Mouse (Mus musculus): Measurements from ENCODE around the gene Clstn1. TPM values are rescaled to one million over a fixed set of nuclear protein-coding genes. Genes with fewer than 3 reads are reported as not detected.
"Not testable (repeated sequence)": the region's sequence is repeated elsewhere in the genome, so short reads cannot be mapped to it uniquely, and the experiment has no call there.

Gene Clstn1
- polyA plus RNA-seq, 1 experiment from 2014 or later, result 22.9 TPM

DNA sequence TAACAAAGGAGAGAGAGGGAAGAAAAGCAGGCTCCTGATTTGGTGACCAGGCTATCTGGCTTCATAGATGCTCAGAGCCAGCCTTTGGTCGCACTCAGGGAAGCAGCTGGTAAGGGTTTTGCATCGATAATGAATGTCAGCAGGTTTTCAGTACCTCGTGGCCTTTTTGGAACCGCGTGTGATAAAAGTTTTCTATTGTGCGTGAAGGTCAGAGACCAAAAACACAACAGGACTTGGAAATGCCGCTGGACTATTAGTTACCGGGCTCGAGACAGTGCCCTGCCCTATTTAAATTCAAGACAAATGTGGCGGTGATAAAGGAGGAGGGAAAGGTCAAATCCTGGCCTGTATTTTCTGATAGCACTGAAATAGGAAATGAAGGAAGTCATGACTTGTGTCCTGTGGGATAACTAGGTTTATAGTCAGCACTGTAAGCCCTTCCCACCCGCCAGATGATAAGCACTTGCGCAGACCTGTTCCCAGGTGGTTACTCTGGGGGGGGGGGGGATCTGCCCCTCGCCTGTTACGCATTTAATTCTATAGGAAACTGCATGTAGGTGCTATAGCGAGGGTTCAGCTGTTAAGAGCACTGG lies 20.6 kb downstream of the Clstn1 start:
- no peak for ATAC-seq (ENCODE audit: insufficient number of reproducible peaks, insufficient read depth, low FRiP score, low read depth)
- H3K4me2 ChIP-seq (replicated peaks; ENCODE audit: low read depth, low read length), result no peak overlapping the region
- H3K27me3 ChIP-seq (ENCODE audit: control insufficient read depth, insufficient read depth, low read length), result no peaks in the 10 kb centered on the region
- H3K36me3 ChIP-seq (ENCODE audit: control insufficient read depth, insufficient read depth, low read length), result no peaks in the 10 kb centered on the region
- no peak overlapping the region for H3K9ac ChIP-seq (replicated peaks; ENCODE audit: low read depth, low read length)
- H3K27ac ChIP-seq (ENCODE audit: low read length), result no peak overlapping the region
- WGBS, result 65% methylated on average over 15 of the region's 15 CpGs
- H3K4me3 ChIP-seq (ENCODE audit: low read depth, low read length), result no peak overlapping the region
- peaks cover 10% of the 10 kb centered on the region; the same call in 1 of the 2 replicates for H3K4me1 ChIP-seq (ENCODE audit: control insufficient read depth, insufficient read depth, low read length)
- H3K9me3 ChIP-seq (ENCODE audit: control insufficient read depth, low read depth, low read length), result no peaks in the 10 kb centered on the region

DNA sequence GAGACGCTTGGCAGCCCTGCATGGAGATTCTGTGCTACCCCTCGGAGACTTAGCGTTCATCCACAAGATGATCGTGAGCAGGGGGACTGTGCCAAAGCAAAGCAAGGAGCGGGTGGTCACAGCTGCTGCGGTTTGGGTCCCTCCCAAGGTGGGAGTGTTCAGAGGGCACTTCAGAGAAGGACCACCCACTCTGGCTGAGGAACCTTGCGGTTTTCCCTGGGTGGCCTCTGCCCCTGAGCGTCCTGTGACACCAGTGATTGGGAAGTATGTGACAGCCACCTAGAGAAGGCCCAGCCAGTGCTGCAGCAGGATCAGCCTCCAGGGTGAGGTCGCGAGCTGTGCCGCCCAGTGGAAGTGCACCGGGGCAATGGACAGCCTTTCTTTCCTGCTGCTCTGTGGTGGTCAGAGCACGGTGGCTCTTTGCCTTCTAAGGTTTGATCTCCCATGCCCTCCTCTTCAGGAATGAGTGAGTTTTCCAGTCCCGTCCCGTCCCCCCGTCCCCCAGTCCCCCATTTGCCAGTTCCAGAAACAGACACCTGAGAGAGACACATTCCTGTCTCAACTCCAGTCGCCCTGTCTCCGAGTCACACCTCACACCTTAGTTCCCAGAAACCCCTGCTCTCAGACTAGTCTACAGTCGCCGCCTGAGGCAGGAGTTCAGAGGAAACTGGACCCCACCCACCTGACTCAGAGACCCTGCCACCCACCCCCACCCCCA lies 21.5 kb downstream of the Clstn1 start:
- Histone ChIP-seq H3K4me1 (ENCODE audit: control insufficient read depth, insufficient read depth, low read length) (peaks cover 8% of the 10 kb centered on the region; the same call in 1 of the 2 replicates), H3K27ac (ENCODE audit: low read length) (no peak overlapping the region), H3K9me3 (ENCODE audit: control insufficient read depth, low read depth, low read length) (no peaks in the 10 kb centered on the region), H3K4me2 (replicated peaks; ENCODE audit: low read depth, low read length) (no peak overlapping the region), H3K9ac (replicated peaks; ENCODE audit: low read depth, low read length) (no peak overlapping the region), H3K4me3 (ENCODE audit: low read depth, low read length) (no peak overlapping the region), H3K27me3 (ENCODE audit: control insufficient read depth, insufficient read depth, low read length) (no peaks in the 10 kb centered on the region), H3K36me3 (ENCODE audit: control insufficient read depth, insufficient read depth, low read length) (no peaks in the 10 kb centered on the region)
- peak; percentile 61; the same call in 1 of the 2 replicates for ATAC-seq (ENCODE audit: insufficient number of reproducible peaks, insufficient read depth, low FRiP score, low read depth)
- WGBS, result 40% methylated on average over 20 of the region's 20 CpGs

DNA sequence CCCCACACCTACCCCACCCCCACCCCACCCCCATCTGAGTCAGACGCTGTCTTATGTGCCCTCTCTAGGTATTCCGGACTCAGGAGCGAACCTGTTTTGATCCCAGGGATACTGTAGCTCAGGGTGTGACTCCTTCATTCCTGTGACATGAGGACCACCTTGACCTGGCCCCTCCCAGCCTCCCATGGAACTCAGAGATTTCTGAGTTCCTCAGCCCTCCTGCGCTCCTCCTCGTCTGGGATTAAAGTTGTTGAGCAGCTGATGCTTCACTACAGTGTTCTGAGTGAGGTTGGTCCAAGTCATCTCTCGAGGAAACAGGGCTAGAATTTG lies 22.0 kb downstream of the Clstn1 start:
- H3K27ac ChIP-seq (ENCODE audit: low read length), result no peak overlapping the region
- H3K9me3 ChIP-seq (ENCODE audit: control insufficient read depth, low read depth, low read length), result no peaks in the 10 kb centered on the region
- no peak overlapping the region for H3K9ac ChIP-seq (replicated peaks; ENCODE audit: low read depth, low read length)
- H3K4me1 ChIP-seq (ENCODE audit: control insufficient read depth, insufficient read depth, low read length), result peaks cover 8% of the 10 kb centered on the region; the same call in 1 of the 2 replicates
- H3K4me2 ChIP-seq (replicated peaks; ENCODE audit: low read depth, low read length), result no peak overlapping the region
- WGBS, result 70% methylated on average over 6 of the region's 6 CpGs
- ATAC-seq (ENCODE audit: insufficient number of reproducible peaks, insufficient read depth, low FRiP score, low read depth), result 0 out of 2 replicates have a peak, but pooled peaks have one; percentile 46
- H3K27me3 ChIP-seq (ENCODE audit: control insufficient read depth, insufficient read depth, low read length), result no peaks in the 10 kb centered on the region
- H3K4me3 ChIP-seq (ENCODE audit: low read depth, low read length), result no peak overlapping the region
- H3K36me3 ChIP-seq (ENCODE audit: control insufficient read depth, insufficient read depth, low read length), result no peaks in the 10 kb centered on the region

DNA sequence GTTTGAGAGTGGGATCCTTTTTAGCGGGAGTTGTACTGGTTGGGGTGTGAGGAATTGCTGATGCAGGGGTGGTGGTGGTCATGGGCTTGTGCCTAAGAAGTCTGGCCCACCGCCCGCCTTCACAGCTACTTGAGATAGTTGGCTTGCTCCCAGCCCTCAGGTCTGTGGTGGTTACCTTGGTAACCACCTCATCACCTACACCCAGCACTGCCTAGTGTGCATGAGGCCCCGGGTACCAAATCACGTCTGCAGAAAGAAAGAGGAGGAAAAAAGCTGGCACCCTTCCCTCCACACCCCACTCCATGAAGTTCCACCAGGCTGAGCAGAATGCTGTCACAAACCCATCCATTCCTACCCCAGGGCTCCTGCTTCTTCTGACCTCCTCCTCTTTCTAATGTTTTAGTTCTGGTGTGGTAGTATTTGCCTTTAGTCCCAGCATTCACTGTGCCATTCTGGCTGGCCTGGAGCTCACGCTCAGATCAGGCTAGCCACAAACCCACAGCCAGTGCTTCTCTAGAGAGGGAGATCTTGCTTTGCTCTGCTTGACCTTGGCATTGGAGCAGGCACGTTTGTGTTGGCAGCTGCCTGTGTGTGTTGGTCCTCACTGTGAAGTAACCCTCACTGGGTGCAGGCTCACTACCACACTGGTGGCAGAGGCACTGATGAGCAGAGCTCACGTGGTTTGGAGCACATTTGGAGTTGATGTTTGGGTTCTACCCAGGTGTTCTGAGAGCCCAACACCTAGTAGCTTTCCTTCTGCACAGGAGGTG lies 23.2 kb downstream of the Clstn1 start:
- peaks cover 8% of the 10 kb centered on the region; the same call in 1 of the 2 replicates for H3K4me1 ChIP-seq (ENCODE audit: control insufficient read depth, insufficient read depth, low read length)
- H3K9ac ChIP-seq (replicated peaks; ENCODE audit: low read depth, low read length), result no peak overlapping the region
- H3K27ac ChIP-seq (ENCODE audit: low read length), result no peak overlapping the region
- H3K4me3 ChIP-seq (ENCODE audit: low read depth, low read length), result no peak overlapping the region
- no peaks in the 10 kb centered on the region for H3K27me3 ChIP-seq (ENCODE audit: control insufficient read depth, insufficient read depth, low read length)
- no peak for ATAC-seq (ENCODE audit: insufficient number of reproducible peaks, insufficient read depth, low FRiP score, low read depth)
- no peaks in the 10 kb centered on the region for H3K9me3 ChIP-seq (ENCODE audit: control insufficient read depth, low read depth, low read length)
- 69% methylated on average over 8 of the region's 8 CpGs for WGBS
- no peaks in the 10 kb centered on the region for H3K36me3 ChIP-seq (ENCODE audit: control insufficient read depth, insufficient read depth, low read length)
- H3K4me2 ChIP-seq (replicated peaks; ENCODE audit: low read depth, low read length), result no peak overlapping the region

DNA sequence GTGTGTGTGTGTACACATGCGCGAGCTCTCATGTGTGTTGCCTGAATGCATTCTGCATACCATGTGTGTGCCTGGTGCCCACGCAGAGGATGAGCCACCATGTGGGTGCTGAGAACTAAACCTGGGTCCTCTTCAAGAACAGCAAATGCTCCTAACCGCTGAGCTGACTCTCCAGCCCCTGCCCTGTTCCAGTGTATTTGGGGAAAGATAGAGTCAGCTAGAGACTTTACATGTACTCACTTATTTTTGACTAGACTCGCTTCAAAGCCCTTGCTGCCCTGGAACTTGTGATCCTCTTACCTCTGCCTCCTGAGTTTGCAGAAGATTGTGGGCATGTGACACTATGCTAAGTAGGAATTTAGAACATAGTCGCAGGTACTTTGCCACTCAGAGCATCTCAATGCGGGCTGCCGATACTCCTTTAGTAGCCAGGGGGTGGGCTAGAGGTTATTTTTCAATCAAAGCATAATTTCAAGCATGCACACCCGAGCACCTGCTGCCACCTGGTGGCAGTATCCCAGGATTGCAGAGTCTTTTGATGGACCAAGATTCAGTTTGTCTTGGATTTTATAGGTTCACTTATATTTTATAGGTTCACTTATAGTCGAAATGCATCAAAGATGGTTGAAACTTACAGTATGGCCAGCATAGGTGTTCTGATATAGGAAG lies 25.2 kb downstream of the Clstn1 start:
- no peak for ATAC-seq (ENCODE audit: insufficient number of reproducible peaks, insufficient read depth, low FRiP score, low read depth)
- 49% methylated on average over 10 of the region's 10 CpGs for WGBS
- no peak overlapping the region for H3K27ac ChIP-seq (ENCODE audit: low read length)
- H3K36me3 ChIP-seq (ENCODE audit: control insufficient read depth, insufficient read depth, low read length), result no peaks in the 10 kb centered on the region; the same call in 1 of the 2 replicates
- H3K4me2 ChIP-seq (replicated peaks; ENCODE audit: low read depth, low read length), result no peak overlapping the region
- H3K9me3 ChIP-seq (ENCODE audit: control insufficient read depth, low read depth, low read length), result no peaks in the 10 kb centered on the region
- H3K4me3 ChIP-seq (ENCODE audit: low read depth, low read length), result no peak overlapping the region
- H3K9ac ChIP-seq (replicated peaks; ENCODE audit: low read depth, low read length), result no peak overlapping the region
- no peaks in the 10 kb centered on the region for H3K27me3 ChIP-seq (ENCODE audit: control insufficient read depth, insufficient read depth, low read length)
- H3K4me1 ChIP-seq (ENCODE audit: control insufficient read depth, insufficient read depth, low read length), result peaks cover 8% of the 10 kb centered on the region; the same call in 1 of the 2 replicates

DNA sequence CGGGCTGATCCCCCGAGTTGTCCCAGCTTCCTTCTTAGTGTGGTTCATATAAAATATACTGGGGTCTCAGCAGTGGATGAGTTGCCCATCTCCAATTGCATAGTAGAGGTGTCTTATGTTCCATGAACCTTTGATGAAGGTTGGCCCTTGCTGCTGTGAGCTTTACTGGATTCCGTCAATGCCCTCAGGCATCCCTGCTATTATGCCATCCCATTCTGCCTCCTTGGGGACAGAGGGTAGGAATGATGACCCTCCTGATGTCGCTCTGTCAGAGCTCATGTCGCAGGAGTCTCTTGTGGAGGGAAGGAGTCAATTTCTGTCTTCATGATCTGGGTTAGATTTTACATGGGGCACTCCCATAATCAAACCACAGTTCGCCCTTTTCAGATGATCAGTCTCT lies 27.2 kb downstream of the Clstn1 start:
- not testable (repeated sequence) for H3K27ac ChIP-seq (ENCODE audit: low read length); H3K9ac ChIP-seq (replicated peaks; ENCODE audit: low read depth, low read length); H3K36me3 ChIP-seq (ENCODE audit: control insufficient read depth, insufficient read depth, low read length); H3K4me2 ChIP-seq (replicated peaks; ENCODE audit: low read depth, low read length); H3K27me3 ChIP-seq (ENCODE audit: control insufficient read depth, insufficient read depth, low read length); ATAC-seq (ENCODE audit: insufficient number of reproducible peaks, insufficient read depth, low FRiP score, low read depth); H3K9me3 ChIP-seq (ENCODE audit: control insufficient read depth, low read depth, low read length); H3K4me3 ChIP-seq (ENCODE audit: low read depth, low read length); H3K4me1 ChIP-seq (ENCODE audit: control insufficient read depth, insufficient read depth, low read length)
- WGBS, result 72% methylated on average over 6 of the region's 6 CpGs

DNA sequence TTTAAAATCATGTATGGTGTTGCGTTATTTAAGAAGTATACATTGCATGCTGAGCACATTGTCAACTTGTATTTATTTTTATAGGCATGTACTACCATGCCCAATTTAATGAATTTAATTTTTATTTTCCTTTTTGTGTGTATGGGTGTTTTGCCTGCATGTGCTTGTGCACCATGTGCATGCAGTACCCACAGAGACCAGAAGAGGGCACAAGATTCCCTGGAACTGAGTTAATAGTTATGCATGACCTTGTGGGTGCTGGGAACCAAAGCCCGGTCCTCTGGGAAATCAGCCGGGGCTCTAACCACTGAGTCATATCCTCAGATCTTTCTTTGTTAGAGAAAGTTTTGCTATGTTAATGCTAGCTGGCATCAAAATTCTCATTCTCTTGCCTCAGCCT lies 28.6 kb downstream of the Clstn1 start:
- no peak overlapping the region for H3K4me3 ChIP-seq (ENCODE audit: low read depth, low read length)
- no peak overlapping the region for H3K9ac ChIP-seq (replicated peaks; ENCODE audit: low read depth, low read length)
- no peaks in the 10 kb centered on the region; the same call in 1 of the 2 replicates for H3K36me3 ChIP-seq (ENCODE audit: control insufficient read depth, insufficient read depth, low read length)
- 94% methylated on average over 3 of the region's 3 CpGs for WGBS
- ATAC-seq (ENCODE audit: insufficient number of reproducible peaks, insufficient read depth, low FRiP score, low read depth), result no peak
- no peaks in the 10 kb centered on the region for H3K27me3 ChIP-seq (ENCODE audit: control insufficient read depth, insufficient read depth, low read length)
- no peak overlapping the region for H3K27ac ChIP-seq (ENCODE audit: low read length)
- no peaks in the 10 kb centered on the region for H3K4me1 ChIP-seq (ENCODE audit: control insufficient read depth, insufficient read depth, low read length)
- H3K9me3 ChIP-seq (ENCODE audit: control insufficient read depth, low read depth, low read length), result no peaks in the 10 kb centered on the region
- no peak overlapping the region for H3K4me2 ChIP-seq (replicated peaks; ENCODE audit: low read depth, low read length)

DNA sequence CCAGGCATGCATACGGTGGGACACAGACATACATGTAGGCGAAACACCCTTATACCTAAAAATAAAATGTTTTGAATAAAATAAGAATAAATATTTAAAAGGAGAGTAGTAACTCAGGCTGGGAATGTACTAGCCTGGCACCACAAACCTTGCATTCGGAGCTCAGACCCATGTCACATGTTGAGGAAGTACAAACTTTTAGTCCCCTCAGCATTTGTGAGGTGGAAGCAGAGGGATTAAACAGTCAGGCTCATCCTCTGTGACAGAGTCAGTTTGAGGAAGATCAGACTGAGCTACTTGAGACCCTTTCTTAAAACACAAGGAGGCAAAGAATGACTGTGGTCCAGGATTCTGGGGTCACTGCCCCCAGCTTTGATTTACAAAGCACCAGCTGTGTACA lies 30.7 kb downstream of the Clstn1 start:
- not testable (repeated sequence) for H3K9ac ChIP-seq (replicated peaks; ENCODE audit: low read depth, low read length); H3K9me3 ChIP-seq (ENCODE audit: control insufficient read depth, low read depth, low read length); H3K4me1 ChIP-seq (ENCODE audit: control insufficient read depth, insufficient read depth, low read length); ATAC-seq (ENCODE audit: insufficient number of reproducible peaks, insufficient read depth, low FRiP score, low read depth); H3K27me3 ChIP-seq (ENCODE audit: control insufficient read depth, insufficient read depth, low read length); H3K4me3 ChIP-seq (ENCODE audit: low read depth, low read length); H3K4me2 ChIP-seq (replicated peaks; ENCODE audit: low read depth, low read length); H3K36me3 ChIP-seq (ENCODE audit: control insufficient read depth, insufficient read depth, low read length); H3K27ac ChIP-seq (ENCODE audit: low read length)
- 82% methylated on average over 3 of the region's 3 CpGs for WGBS

Measured in stomach, embryonic 14.5 days (tissue).